Mouse (Mus musculus) cerebral cortex, adult 2 months (tissue): Measurements from ENCODE around the gene Tmco3.

Source experiments
- WGBS: fragments of 180-500 bp; shearing (Covaris S2); methylation state at CpG from one replicate; pipeline ENCODE4 v1.1.7; 2018; 5-methylcytosine and 5-hydroxymethylcytosine counted together

Tmco3 gene

GRCm38 (mm10) chr8:13287692-13288623, at the start of gene Tmco3, which contains the start of gene Dcun1d2:
TSS of gene Tmco3 (plus strand) at chr8:13288190.
TSS of gene Dcun1d2 (minus strand) at chr8:13288131.
- under 1% methylated on average over 79 of the region's 79 CpGs for WGBS

DNA sequence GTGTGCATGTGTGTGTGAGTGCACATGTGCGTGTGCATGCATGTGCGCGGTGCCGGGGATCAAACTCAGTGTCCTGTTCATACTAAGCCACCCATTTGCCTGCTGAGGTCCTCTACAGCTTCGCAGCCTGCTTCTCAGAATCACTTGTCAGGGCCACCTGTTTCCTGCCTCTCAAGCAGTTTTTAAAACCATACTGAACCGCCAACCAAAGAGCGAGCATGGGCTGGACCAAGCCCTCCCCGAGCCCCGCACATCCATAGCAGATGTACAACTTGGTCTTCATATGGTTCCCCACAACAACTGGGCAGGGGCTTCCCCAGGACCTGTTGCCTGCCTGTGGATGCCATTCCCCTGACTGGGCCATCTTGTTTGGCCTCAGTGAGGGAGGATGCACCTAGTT, 47.9 kb upstream of the Tmco3 start:
- 90% methylated on average over 9 of the region's 9 CpGs for WGBS

DNA sequence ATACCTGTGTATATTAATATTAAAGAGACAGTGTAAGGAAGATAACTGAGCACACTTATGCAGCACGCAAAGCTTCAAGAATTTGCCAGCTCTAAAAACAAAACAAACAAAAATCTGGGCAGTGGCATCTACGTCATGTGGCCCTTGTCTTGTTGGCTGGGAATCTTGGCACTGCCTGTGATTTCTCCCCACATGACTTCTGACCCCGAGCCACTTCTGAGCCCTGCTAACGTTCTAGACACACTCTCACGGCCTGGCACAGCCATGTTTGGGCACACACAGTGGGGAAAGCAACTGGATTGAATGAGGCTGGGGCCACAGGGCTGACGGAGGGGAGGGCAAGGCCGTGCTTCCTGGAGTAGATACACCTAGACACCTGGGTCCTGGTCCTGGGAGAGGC, 47.3 kb upstream of the Tmco3 start:
- WGBS: 81% methylated on average over 7 of the region's 7 CpGs

GRCm38 (mm10) chr8:13242985-13243870, 44.8 kb upstream of the Tmco3 start:
- WGBS: 87% methylated on average over 10 of the region's 10 CpGs

GRCm38 (mm10) chr8:13244343-13244880, 43.6 kb upstream of the Tmco3 start:
- 90% methylated on average over 11 of the region's 11 CpGs for WGBS

DNA sequence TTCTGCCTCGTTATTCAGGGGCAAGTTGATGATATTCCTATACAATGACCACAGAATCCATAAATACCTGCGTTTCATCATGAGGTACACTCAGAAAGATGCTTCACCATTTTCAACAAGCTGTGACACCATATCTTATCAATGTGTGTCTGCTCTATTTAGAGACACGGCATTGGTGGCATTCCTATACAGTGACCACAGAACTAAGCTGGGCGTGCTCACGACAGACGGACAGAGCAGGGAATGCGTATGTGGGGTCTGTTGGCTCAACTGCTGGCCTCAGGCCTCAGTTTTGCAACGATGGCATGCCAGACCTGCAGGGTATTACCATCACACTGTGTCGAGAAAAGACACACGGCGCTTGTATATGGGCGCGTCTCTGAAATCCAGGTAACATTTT, 35.2 kb upstream of the Tmco3 start:
- WGBS: 92% methylated on average over 13 of the region's 13 CpGs

- WGBS: 82% methylated on average over 5 of the region's 5 CpGs
Measured at GRCm38 (mm10) chr8:13253413-13253812, 34.6 kb upstream of the Tmco3 start.

DNA sequence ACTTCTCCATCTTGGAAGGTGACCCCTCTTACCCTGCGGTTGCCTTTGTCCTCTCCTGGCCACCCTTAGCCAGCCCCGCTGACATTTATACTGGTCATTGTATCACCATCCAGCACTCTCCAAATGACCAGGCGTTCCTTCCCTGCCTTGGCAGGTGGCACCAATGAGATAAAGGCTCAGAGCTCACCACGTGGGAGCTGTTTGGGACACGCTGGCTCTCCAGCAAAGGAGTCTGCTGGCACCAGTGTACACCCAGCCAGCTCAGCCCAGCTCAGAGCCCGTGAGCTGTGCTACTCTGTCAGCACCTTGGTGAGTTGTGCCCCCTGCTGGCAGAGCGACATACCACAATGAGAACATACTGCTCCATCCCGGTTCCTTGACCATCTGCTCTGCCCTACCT, 34.0 kb upstream of the Tmco3 start, which contains the start of gene Adprhl1:
Gene Adprhl1 (minus strand): TSS at position 144 of the 400 bp plus-strand sequence.
- 25% methylated on average over 8 of the region's 8 CpGs for WGBS

GRCm38 (mm10) chr8:13263376-13263775, 24.6 kb upstream of the Tmco3 start:
- WGBS: 53% methylated on average over 3 of the region's 3 CpGs

- WGBS: 60% methylated on average over 2 of the region's 2 CpGs
Measured at GRCm38 (mm10) chr8:13267566-13267965, 20.4 kb upstream of the Tmco3 start.

GRCm38 (mm10) chr8:13272834-13273233, 15.2 kb upstream of the Tmco3 start:
- WGBS: 93% methylated on average over 5 of the region's 5 CpGs

GRCm38 (mm10) chr8:13276941-13277447, 11.0 kb upstream of the Tmco3 start:
- WGBS: 87% methylated on average over 5 of the region's 5 CpGs

DNA sequence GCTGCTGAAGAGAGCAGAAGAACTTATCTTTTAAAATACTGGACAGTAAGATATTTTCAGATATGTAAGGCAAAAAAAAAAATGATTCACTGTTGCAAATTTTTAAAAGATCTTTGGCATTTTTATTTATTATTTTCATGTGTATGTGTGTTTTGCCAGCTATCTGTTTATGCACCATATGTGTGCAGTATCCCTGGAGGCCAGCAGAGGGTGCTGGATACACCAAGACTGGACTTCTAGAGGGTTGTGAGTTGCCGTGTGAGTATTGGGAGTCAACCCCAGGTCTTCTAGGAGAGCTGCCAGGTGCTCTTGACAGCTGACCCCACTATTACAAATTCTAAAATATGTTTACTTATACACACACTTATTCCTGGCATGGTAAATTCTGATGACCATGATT, 4.8 kb upstream of the Tmco3 start:
- WGBS: 91% methylated on average over 1 of the region's 1 CpGs

- WGBS: under 1% methylated on average over 34 of the region's 34 CpGs
Measured at GRCm38 (mm10) chr8:13287304-13287691, 692 bp upstream of the Tmco3 start.

DNA sequence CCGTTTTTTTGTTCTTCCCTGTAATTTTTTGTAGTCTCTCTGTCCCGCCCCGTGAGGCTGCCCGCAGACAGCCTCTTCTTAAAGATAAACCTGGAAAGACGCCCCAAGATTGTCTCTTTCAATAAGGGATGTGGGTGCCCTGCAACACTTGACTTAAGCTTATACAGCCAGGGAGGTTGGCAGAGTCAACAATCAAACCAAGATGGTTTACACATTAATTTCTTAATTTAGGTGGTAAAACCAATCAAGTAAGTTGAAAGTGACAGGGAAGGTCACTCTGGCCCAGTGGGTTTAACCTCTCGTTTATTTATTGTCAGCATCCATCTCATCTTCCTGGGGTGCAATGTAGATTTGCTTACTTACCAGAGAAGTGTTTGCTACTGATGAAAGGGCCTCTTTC, 656 bp downstream of the Tmco3 start:
- WGBS: 2% methylated on average over 6 of the region's 6 CpGs

DNA sequence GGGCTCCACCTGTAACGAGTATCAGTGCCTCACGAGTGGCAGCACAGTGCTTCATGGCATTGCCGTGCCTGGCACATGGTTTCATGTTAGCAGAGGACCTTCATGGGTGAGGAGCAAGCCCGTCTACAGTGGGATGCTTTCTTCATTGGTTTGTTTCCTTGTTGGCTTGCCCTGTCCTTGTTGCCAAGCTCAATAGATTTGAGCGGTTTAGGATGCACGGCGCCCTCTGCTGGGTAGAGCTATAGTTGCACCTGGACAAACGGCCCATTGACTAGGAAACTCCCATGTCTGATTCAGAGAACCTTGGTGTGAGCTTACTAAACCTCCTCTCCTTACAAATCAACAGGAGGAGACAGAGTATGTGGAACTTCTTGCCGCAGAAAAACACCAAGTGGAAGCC, 4.4 kb downstream of the Tmco3 start:
- WGBS: 30% methylated on average over 9 of the region's 9 CpGs

- 95% methylated on average over 9 of the region's 9 CpGs for WGBS
Measured at GRCm38 (mm10) chr8:13293677-13294470, 5.9 kb downstream of the Tmco3 start.

GRCm38 (mm10) chr8:13299571-13299970, 11.6 kb downstream of the Tmco3 start:
- 98% methylated on average over 8 of the region's 8 CpGs for WGBS

DNA sequence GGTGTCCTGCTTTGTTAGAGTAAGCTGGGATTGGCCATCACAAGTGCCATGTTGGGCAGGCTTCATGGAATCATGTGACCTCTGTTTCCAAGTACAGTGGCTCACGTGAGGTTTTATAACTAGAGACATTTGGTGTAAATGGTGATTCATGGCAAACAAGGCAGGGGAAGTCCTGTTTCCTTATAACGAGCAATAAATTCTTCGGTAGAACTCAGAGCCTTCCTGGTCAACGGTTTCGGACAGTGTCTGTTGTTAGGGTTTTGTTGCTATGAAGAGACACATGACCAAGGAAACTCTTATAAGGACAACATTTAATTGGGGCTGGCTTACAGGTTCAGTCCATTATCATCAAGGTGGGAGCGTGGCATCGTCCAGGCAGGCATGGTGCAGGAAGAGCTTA, 13.0 kb downstream of the Tmco3 start:
- 92% methylated on average over 7 of the region's 7 CpGs for WGBS

DNA sequence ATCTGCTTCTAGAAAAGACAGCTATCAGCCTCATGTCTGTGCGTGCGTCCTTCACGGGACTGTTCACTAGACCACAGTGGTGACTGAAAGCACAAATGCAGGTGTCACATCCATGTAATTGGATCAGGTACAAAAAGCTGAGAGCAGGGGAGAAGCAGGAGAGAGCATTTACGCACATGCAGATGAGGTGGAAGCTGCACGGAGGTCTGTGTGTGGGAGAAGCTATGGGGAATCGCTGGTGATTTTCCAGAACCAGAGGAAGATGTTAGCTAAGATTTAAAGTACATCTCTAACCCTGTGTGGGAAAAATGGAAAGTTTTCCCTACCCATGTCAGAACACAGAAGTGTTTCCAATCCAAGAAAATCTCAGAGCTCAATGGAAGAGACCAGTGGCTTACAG, 17.5 kb downstream of the Tmco3 start:
- WGBS: 59% methylated on average over 6 of the region's 6 CpGs

DNA sequence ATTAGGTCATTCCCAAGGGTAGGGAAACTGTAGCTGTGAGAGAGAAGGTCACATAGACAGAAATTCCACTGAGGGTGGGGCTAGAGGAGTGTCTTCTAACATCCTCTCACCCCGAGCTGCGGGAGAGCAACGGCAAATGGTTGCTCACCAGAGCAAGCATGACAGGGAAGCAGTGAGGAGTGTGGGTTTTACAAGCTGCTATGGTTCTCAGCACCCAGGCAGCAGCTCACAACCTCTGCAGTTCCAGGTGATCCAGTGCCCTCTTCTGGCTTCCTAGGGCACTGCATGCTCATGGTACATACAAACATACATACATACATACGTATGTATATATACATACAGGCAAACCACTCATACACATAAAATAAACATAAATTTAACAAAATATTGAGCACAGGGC, 17.9 kb downstream of the Tmco3 start:
- WGBS: 76% methylated on average over 4 of the region's 4 CpGs
